Comparison of ENCODE assay signal across 8 mouse cellular contexts in genomic region chr1:172261477-172262078, GRCm38 (mm10). TPM values are rescaled to one million over a fixed set of nuclear protein-coding genes. Genes with fewer than 3 reads are reported as not detected.
DNase-seq lines count a peak whose midpoint lies in the region; ATAC-seq and TF ChIP-seq lines count a peak whose summit lies in the region.

Gene Igsf8 (plus strand): TSS chr1:172261641.

- no peaks in the 10 kb centered on the region for H3K4me1 ChIP-seq in testis, adult 2 months (ENCODE audit: control insufficient read depth, insufficient read depth, low read length)
- no peaks in the 10 kb centered on the region for H3K4me1 ChIP-seq in embryonic facial prominence, embryonic 12.5 days
- H3K4me1 ChIP-seq in hindbrain, embryonic 12.5 days: peaks cover 13% of the 10 kb centered on the region
- H3K4me1 ChIP-seq in liver, embryonic 15.5 days (replicated peaks): no peaks in the 10 kb centered on the region

- no peak for TF ChIP-seq POLR2A in testis, adult 2 months (IDR thresholded peaks at IDR 0.05; ENCODE audit: control insufficient read depth, low read depth, low read length)

- 58% methylated on average over 8 of the region's 8 CpGs for WGBS in embryonic facial prominence, embryonic 12.5 days
- 18% methylated on average over 8 of the region's 8 CpGs for WGBS in hindbrain, embryonic 12.5 days
- WGBS in liver, embryonic 15.5 days (ENCODE audit: insufficient replicate concordance): 57% methylated on average over 8 of the region's 8 CpGs

- no peaks in the 10 kb centered on the region for H3K27me3 ChIP-seq in testis, adult 2 months (ENCODE audit: control insufficient read depth, insufficient read depth, low read length)
- H3K27me3 ChIP-seq in embryonic facial prominence, embryonic 12.5 days: no peaks in the 10 kb centered on the region
- 0 out of 2 replicates have a peak, but pooled peaks cover 3% of the 10 kb centered on the region for H3K27me3 ChIP-seq in hindbrain, embryonic 12.5 days
- no peaks in the 10 kb centered on the region for H3K27me3 ChIP-seq in liver, embryonic 15.5 days

- no peak for TF ChIP-seq CTCF in testis, adult 2 months (IDR thresholded peaks at IDR 0.05; ENCODE audit: control insufficient read depth, insufficient read depth, insufficient replicate concordance, low read depth, low read length)

- no peak within 1 kb of the TSS for H3K27ac ChIP-seq in testis, adult 2 months (ENCODE audit: control insufficient read depth, insufficient read depth, low read depth, low read length)
- H3K27ac ChIP-seq in embryonic facial prominence, embryonic 12.5 days: no peak within 1 kb of the TSS
- peak within 1 kb of the TSS; percentile 83 for H3K27ac ChIP-seq in hindbrain, embryonic 12.5 days
- H3K27ac ChIP-seq in liver, embryonic 15.5 days (replicated peaks): no peak within 1 kb of the TSS

- no peaks in the 10 kb centered on the region for H3K36me3 ChIP-seq in testis, adult 2 months (ENCODE audit: control insufficient read depth, insufficient read depth, low read length)
- no peaks in the 10 kb centered on the region for H3K36me3 ChIP-seq in embryonic facial prominence, embryonic 12.5 days
- H3K36me3 ChIP-seq in hindbrain, embryonic 12.5 days: no peaks in the 10 kb centered on the region
- H3K36me3 ChIP-seq in liver, embryonic 15.5 days (replicated peaks): no peaks in the 10 kb centered on the region

- H3K4me2 ChIP-seq in embryonic facial prominence, embryonic 12.5 days (replicated peaks): no peak within 1 kb of the TSS
- H3K4me2 ChIP-seq in hindbrain, embryonic 12.5 days (replicated peaks): peak within 1 kb of the TSS; percentile 31
- H3K4me2 ChIP-seq in liver, embryonic 15.5 days: no peak within 1 kb of the TSS

- H3K9ac ChIP-seq in embryonic facial prominence, embryonic 12.5 days: no peak within 1 kb of the TSS
- H3K9ac ChIP-seq in hindbrain, embryonic 12.5 days: no peak within 1 kb of the TSS
- H3K9ac ChIP-seq in liver, embryonic 15.5 days: no peak within 1 kb of the TSS

- ATAC-seq in embryonic facial prominence, embryonic 12.5 days (ENCODE audit: insufficient number of reproducible peaks, insufficient read depth, low FRiP score, low TSS enrichment): no peak
- peak; percentile 77 for ATAC-seq in hindbrain, embryonic 12.5 days (ENCODE audit: low FRiP score)
- ATAC-seq in liver, embryonic 15.5 days (ENCODE audit: insufficient read depth): no peak
- no peak for ATAC-seq in activated CD4-positive, CD25-positive, alpha-beta regulatory T cell, adult 4 months

- H3K9me3 ChIP-seq in embryonic facial prominence, embryonic 12.5 days: 0 out of 2 replicates have a peak, but pooled peaks cover 4% of the 10 kb centered on the region
- no peaks in the 10 kb centered on the region for H3K9me3 ChIP-seq in hindbrain, embryonic 12.5 days (replicated peaks)
- H3K9me3 ChIP-seq in liver, embryonic 15.5 days (replicated peaks): no peaks in the 10 kb centered on the region

- no peak for DNase-seq in testis, postnatal 10 days (ENCODE audit: low spot score)
- DNase-seq in right cerebral cortex, postnatal 25 days: no peak
- no peak for DNase-seq in cerebellum, postnatal 14 days

- no peak within 1 kb of the TSS for H3K4me3 ChIP-seq in testis, adult 2 months (ENCODE audit: control insufficient read depth, low read depth, low read length)
- H3K4me3 ChIP-seq in embryonic facial prominence, embryonic 12.5 days: no peak within 1 kb of the TSS
- H3K4me3 ChIP-seq in hindbrain, embryonic 12.5 days: no peak within 1 kb of the TSS
- H3K4me3 ChIP-seq in liver, embryonic 15.5 days (replicated peaks): no peak within 1 kb of the TSS

RNA-seq across cellular contexts. Expression of gene Igsf8, which starts in this region (rescaled TPM):
- polyA plus RNA-seq in testis, adult 2 months (2012; rRNA removed): 43.9 and 52.2 TPM in 2 replicates
- polyA plus RNA-seq in embryonic facial prominence, embryonic 12.5 days (2016; fragmentation: Nextera tagmentation; extraction: Ambion mirVana): 45.4 and 45.8 TPM in 2 replicates
- 147 and 159 TPM in 2 replicates for polyA plus RNA-seq in hindbrain, embryonic 12.5 days (2016; fragmentation: Nextera tagmentation; extraction: Ambion mirVana)
- polyA plus RNA-seq in liver, embryonic 15.5 days (2015; fragmentation: Nextera tagmentation; extraction: Ambion mirVana): 17.9 and 23.1 TPM in 2 replicates
- polyA plus RNA-seq in activated CD4-positive, CD25-positive, alpha-beta regulatory T cell, adult 4 months (2017; shearing (Covaris generic)): 1 to 10 TPM; 3.4 to 3.8 TPM
